Mouse (Mus musculus): ENCODE measurements around the gene 1700061G19Rik. TPM values are rescaled to one million over a fixed set of nuclear protein-coding genes. Genes with fewer than 3 reads are reported as not detected.

The 1700061G19Rik gene
- polyA plus RNA-seq, 1 experiment from 2014 or later, result 0.56 TPM

Other genes starting within 250 kb of the 1700061G19Rik start
- 40.7 and 45.6 TPM in 2 replicates for gene Lonp1, start 248.6 kb upstream of the 1700061G19Rik start, polyA plus RNA-seq (2014; fragmentation: Nextera tagmentation; extraction: Ambion mirVana)
- gene Catsperd, start 247.3 kb upstream of the 1700061G19Rik start, polyA plus RNA-seq (2014; fragmentation: Nextera tagmentation; extraction: Ambion mirVana), result 2.6 and 3.7 TPM in 2 replicates
- gene Ranbp3, start 202.2 kb upstream of the 1700061G19Rik start, polyA plus RNA-seq (2014; fragmentation: Nextera tagmentation; extraction: Ambion mirVana), result 93.6 and 95.9 TPM in 2 replicates
- gene Ndufa11, start 157.7 kb upstream of the 1700061G19Rik start, polyA plus RNA-seq (2014; fragmentation: Nextera tagmentation; extraction: Ambion mirVana), result 570 and 693 TPM in 2 replicates
- 16.9 and 19.4 TPM in 2 replicates for gene Vmac, start 157.5 kb upstream of the 1700061G19Rik start, polyA plus RNA-seq (2014; fragmentation: Nextera tagmentation; extraction: Ambion mirVana)
- gene Nrtn, start 117.9 kb upstream of the 1700061G19Rik start, polyA plus RNA-seq (2014; fragmentation: Nextera tagmentation; extraction: Ambion mirVana), result 1.9 and 2.9 TPM in 2 replicates
- 79.0 and 81.0 TPM in 2 replicates for gene Dus3l, start 110.7 kb upstream of the 1700061G19Rik start, polyA plus RNA-seq (2014; fragmentation: Nextera tagmentation; extraction: Ambion mirVana)
- gene Prr22, start 105.2 kb upstream of the 1700061G19Rik start, polyA plus RNA-seq (2014; fragmentation: Nextera tagmentation; extraction: Ambion mirVana), result 0.53 and 0.70 TPM in 2 replicates
- 3.6 and 4.6 TPM in 2 replicates for gene Rfx2, start 44.5 kb upstream of the 1700061G19Rik start, polyA plus RNA-seq (2014; fragmentation: Nextera tagmentation; extraction: Ambion mirVana)
- gene Acsbg2, start 1.0 kb upstream of the 1700061G19Rik start, polyA plus RNA-seq (2014; fragmentation: Nextera tagmentation; extraction: Ambion mirVana), result not detected in 2 replicates
- 38.5 and 44.7 TPM in 2 replicates for gene Mllt1, start 59.9 kb downstream of the 1700061G19Rik start, polyA plus RNA-seq (2014; fragmentation: Nextera tagmentation; extraction: Ambion mirVana)
- not detected in 2 replicates for gene Acer1, start 106.6 kb downstream of the 1700061G19Rik start, polyA plus RNA-seq (2014; fragmentation: Nextera tagmentation; extraction: Ambion mirVana)
- 167 and 195 TPM in 2 replicates for gene Clpp, start 114.8 kb downstream of the 1700061G19Rik start, polyA plus RNA-seq (2014; fragmentation: Nextera tagmentation; extraction: Ambion mirVana)
- gene Alkbh7, start 121.9 kb downstream of the 1700061G19Rik start, polyA plus RNA-seq (2014; fragmentation: Nextera tagmentation; extraction: Ambion mirVana), result 48.6 and 60.2 TPM in 2 replicates
- not detected in 2 replicates for gene Pspn, start 124.5 kb downstream of the 1700061G19Rik start, polyA plus RNA-seq (2014; fragmentation: Nextera tagmentation; extraction: Ambion mirVana)
- 65.7 and 69.6 TPM in 2 replicates for gene Gtf2f1, start 135.8 kb downstream of the 1700061G19Rik start, polyA plus RNA-seq (2014; fragmentation: Nextera tagmentation; extraction: Ambion mirVana)
- 0.37 and 0.63 TPM in 2 replicates for gene Gm17949, start 136.0 kb downstream of the 1700061G19Rik start, polyA plus RNA-seq (2014; fragmentation: Nextera tagmentation; extraction: Ambion mirVana)
- gene Khsrp, start 156.0 kb downstream of the 1700061G19Rik start, polyA plus RNA-seq (2014; fragmentation: Nextera tagmentation; extraction: Ambion mirVana), result 32.1 and 36.8 TPM in 2 replicates
- gene Slc25a41, start 166.2 kb downstream of the 1700061G19Rik start, polyA plus RNA-seq (2014; fragmentation: Nextera tagmentation; extraction: Ambion mirVana), result not detected in 2 replicates
- 1.1 and 1.2 TPM in 2 replicates for gene Crb3, start 183.6 kb downstream of the 1700061G19Rik start, polyA plus RNA-seq (2014; fragmentation: Nextera tagmentation; extraction: Ambion mirVana)
- 37.2 and 48.9 TPM in 2 replicates for gene Slc25a23, start 184.4 kb downstream of the 1700061G19Rik start, polyA plus RNA-seq (2014; fragmentation: Nextera tagmentation; extraction: Ambion mirVana)
- 3.2 and 4.3 TPM in 2 replicates for gene Dennd1c, start 203.0 kb downstream of the 1700061G19Rik start, polyA plus RNA-seq (2014; fragmentation: Nextera tagmentation; extraction: Ambion mirVana)
- gene Tubb4a, start 212.3 kb downstream of the 1700061G19Rik start, polyA plus RNA-seq (2014; fragmentation: Nextera tagmentation; extraction: Ambion mirVana), result 347 and 373 TPM in 2 replicates
- gene Tnfsf9, start 229.8 kb downstream of the 1700061G19Rik start, polyA plus RNA-seq (2014; fragmentation: Nextera tagmentation; extraction: Ambion mirVana), result 4.8 and 8.4 TPM in 2 replicates